Comparison of ENCODE assay signal across 12 mouse cellular contexts in genomic region chr11:118469509-118470160, GRCm38 (mm10). TPM values are rescaled to one million over a fixed set of nuclear protein-coding genes. Genes with fewer than 3 reads are reported as not detected.
A peak's percentile ranks its signal among the peaks of the same experiment; 100 is the strongest.
DNase-seq lines count a peak whose midpoint lies in the region; ATAC-seq and TF ChIP-seq lines count a peak whose summit lies in the region.
"Had no signal": no experiment of that assay in that cellular context is flagged by ENCODE, and none has a peak within 500 bp of the region (broad histone marks: within the 10 kb centered on the region; RNA-seq: fewer than 3 reads in every experiment).

No protein-coding gene starts in this region.

- TF ChIP-seq CTCF in lung, postnatal 0 days (IDR thresholded peaks at IDR 0.05), result no peak
- TF ChIP-seq CTCF in intestine, postnatal 0 days (IDR thresholded peaks at IDR 0.05; ENCODE audit: low read depth), result no peak
- TF ChIP-seq CTCF in cerebellum, adult 2 months (IDR thresholded peaks at IDR 0.05; ENCODE audit: borderline replicate concordance, insufficient read depth, low read depth, low read length), result no peak

- H3K27ac ChIP-seq in forebrain, embryonic 16.5 days (ENCODE audit: low read length), result peak overlapping the region; percentile 53; the same call in 1 of the 2 replicates
- no peak overlapping the region for H3K27ac ChIP-seq in forebrain, embryonic 15.5 days (replicated peaks)
- peak overlapping the region; percentile 54; the same call in 1 of the 2 replicates for H3K27ac ChIP-seq in lung, postnatal 0 days (ENCODE audit: low read length)
- H3K27ac ChIP-seq in intestine, postnatal 0 days (ENCODE audit: low read depth, low read length), result peak overlapping the region; percentile 96
- peak overlapping the region; percentile 37; the same call in 1 of the 2 replicates for H3K27ac ChIP-seq in neural tube, embryonic 12.5 days
- no peak overlapping the region for H3K27ac ChIP-seq in cerebellum, adult 2 months (ENCODE audit: insufficient read depth, low read length)

- no peak overlapping the region for H3K9ac ChIP-seq in forebrain, embryonic 16.5 days (replicated peaks; ENCODE audit: low read depth, low read length)
- no peak overlapping the region for H3K9ac ChIP-seq in forebrain, embryonic 15.5 days (replicated peaks)
- H3K9ac ChIP-seq in lung, postnatal 0 days (replicated peaks; ENCODE audit: low read depth), result no peak overlapping the region
- peak overlapping the region; percentile 43; the same call in 1 of the 2 replicates for H3K9ac ChIP-seq in intestine, postnatal 0 days (ENCODE audit: low read depth, low read length)
- no peak overlapping the region for H3K9ac ChIP-seq in neural tube, embryonic 12.5 days

- no peak overlapping the region for H3K4me2 ChIP-seq in forebrain, embryonic 16.5 days (ENCODE audit: low read length)
- H3K4me2 ChIP-seq in forebrain, embryonic 15.5 days (replicated peaks), result no peak overlapping the region
- H3K4me2 ChIP-seq in lung, postnatal 0 days (replicated peaks; ENCODE audit: low read depth, low read length), result no peak overlapping the region
- H3K4me2 ChIP-seq in intestine, postnatal 0 days (replicated peaks; ENCODE audit: low read depth), result peak overlapping the region; percentile 58
- H3K4me2 ChIP-seq in neural tube, embryonic 12.5 days (replicated peaks), result no peak overlapping the region

- WGBS in forebrain, embryonic 16.5 days, result 86% methylated on average over 10 of the region's 10 CpGs
- 84% methylated on average over 10 of the region's 10 CpGs for WGBS in forebrain, embryonic 15.5 days
- WGBS in lung, postnatal 0 days, result 67% methylated on average over 10 of the region's 10 CpGs
- 45% methylated on average over 10 of the region's 10 CpGs for WGBS in intestine, postnatal 0 days
- 85% methylated on average over 10 of the region's 10 CpGs for WGBS in neural tube, embryonic 12.5 days
- 83% methylated on average over 10 of the region's 10 CpGs for WGBS in cerebellum, adult 2 months

- H3K27me3 ChIP-seq in forebrain, embryonic 16.5 days (replicated peaks; ENCODE audit: control insufficient read depth, insufficient read depth, low read length), result no peaks in the 10 kb centered on the region
- H3K27me3 ChIP-seq in forebrain, embryonic 15.5 days, result no peaks in the 10 kb centered on the region
- no peaks in the 10 kb centered on the region for H3K27me3 ChIP-seq in lung, postnatal 0 days (replicated peaks; ENCODE audit: insufficient read depth, low read length)
- no peaks in the 10 kb centered on the region for H3K27me3 ChIP-seq in intestine, postnatal 0 days (replicated peaks; ENCODE audit: control insufficient read depth, insufficient read depth, low read length)
- H3K27me3 ChIP-seq in neural tube, embryonic 12.5 days (replicated peaks), result no peaks in the 10 kb centered on the region
- H3K27me3 ChIP-seq in cerebellum, adult 2 months (ENCODE audit: control insufficient read depth, insufficient read depth, low read length), result no peaks in the 10 kb centered on the region

- no peak for TF ChIP-seq EP300 in lung, postnatal 0 days (IDR thresholded peaks at IDR 0.05)

- peaks cover 6% of the 10 kb centered on the region for H3K4me1 ChIP-seq in forebrain, embryonic 16.5 days (replicated peaks; ENCODE audit: control insufficient read depth, insufficient read depth, low read length)
- H3K4me1 ChIP-seq in forebrain, embryonic 15.5 days, result peaks cover 7% of the 10 kb centered on the region
- H3K4me1 ChIP-seq in lung, postnatal 0 days (ENCODE audit: insufficient read depth, low read depth, low read length), result no peaks in the 10 kb centered on the region
- H3K4me1 ChIP-seq in intestine, postnatal 0 days (replicated peaks; ENCODE audit: control insufficient read depth, insufficient read depth, low read length), result peaks cover 6% of the 10 kb centered on the region; the same call in 1 of the 2 replicates
- peaks cover 13% of the 10 kb centered on the region for H3K4me1 ChIP-seq in neural tube, embryonic 12.5 days
- H3K4me1 ChIP-seq in cerebellum, adult 2 months (ENCODE audit: control insufficient read depth, insufficient read depth, low read length), result 0 out of 2 replicates have a peak, but pooled peaks cover 4% of the 10 kb centered on the region

- ATAC-seq in forebrain, embryonic 16.5 days, result no peak
- ATAC-seq in forebrain, embryonic 15.5 days (replicated peaks), result no peak
- ATAC-seq in lung, postnatal 0 days, result no peak
- ATAC-seq in intestine, postnatal 0 days, result peak; percentile 78
- ATAC-seq in neural tube, embryonic 12.5 days (ENCODE audit: low FRiP score, low read depth), result no peak

- no peak overlapping the region for H3K4me3 ChIP-seq in forebrain, embryonic 16.5 days (replicated peaks; ENCODE audit: low read length)
- H3K4me3 ChIP-seq in forebrain, embryonic 15.5 days, result no peak overlapping the region
- no peak overlapping the region for H3K4me3 ChIP-seq in lung, postnatal 0 days (ENCODE audit: low read depth, low read length)
- no peak overlapping the region for H3K4me3 ChIP-seq in intestine, postnatal 0 days (ENCODE audit: low read depth, low read length)
- H3K4me3 ChIP-seq in neural tube, embryonic 12.5 days, result no peak overlapping the region
- H3K4me3 ChIP-seq in cerebellum, adult 2 months (replicated peaks; ENCODE audit: insufficient read depth, low read depth, low read length), result no peak overlapping the region

- no peak for DNase-seq in lung, postnatal 0 days (ENCODE audit: low spot score)
- no peak for DNase-seq in lung, postnatal 10 days
- DNase-seq in adrenal gland, adult (ENCODE audit: inconsistent age in 2 of 2, low spot score in 1 of 2), result no peak
- no peak for DNase-seq in cerebellum, adult 2 months
- DNase-seq: adrenal gland, postnatal 14 days; heart, postnatal 4 days; layer of hippocampus, postnatal 36 days; right cerebral cortex, adult 18-20 months had no signal

- H3K36me3 ChIP-seq in forebrain, embryonic 16.5 days (ENCODE audit: control insufficient read depth, insufficient read depth), result no peaks in the 10 kb centered on the region
- no peaks in the 10 kb centered on the region for H3K36me3 ChIP-seq in forebrain, embryonic 15.5 days
- H3K36me3 ChIP-seq in lung, postnatal 0 days (ENCODE audit: insufficient read depth, low read length), result no peaks in the 10 kb centered on the region
- no peaks in the 10 kb centered on the region for H3K36me3 ChIP-seq in intestine, postnatal 0 days (ENCODE audit: control insufficient read depth, insufficient read depth)
- H3K36me3 ChIP-seq in neural tube, embryonic 12.5 days, result no peaks in the 10 kb centered on the region

- TF ChIP-seq POLR2A in cerebellum, adult 2 months (IDR thresholded peaks at IDR 0.05; ENCODE audit: borderline replicate concordance, insufficient read depth, low read length), result no peak

- H3K9me3 ChIP-seq in forebrain, embryonic 16.5 days (ENCODE audit: control insufficient read depth, low read length), result no peaks in the 10 kb centered on the region
- H3K9me3 ChIP-seq in forebrain, embryonic 15.5 days, result no peaks in the 10 kb centered on the region
- H3K9me3 ChIP-seq in lung, postnatal 0 days (ENCODE audit: low read length), result no peaks in the 10 kb centered on the region
- no peaks in the 10 kb centered on the region for H3K9me3 ChIP-seq in intestine, postnatal 0 days (ENCODE audit: control insufficient read depth)
- no peaks in the 10 kb centered on the region for H3K9me3 ChIP-seq in neural tube, embryonic 12.5 days

RNA-seq across cellular contexts. Expression of gene Engase, which starts 7.0 kb away (rescaled TPM):
- polyA plus RNA-seq in forebrain, embryonic 16.5 days (2015; fragmentation: Nextera tagmentation; extraction: Ambion mirVana), result 6.7 and 7.1 TPM in 2 replicates
- 5.3 and 6.8 TPM in 2 replicates for polyA plus RNA-seq in forebrain, embryonic 15.5 days (2015; fragmentation: Nextera tagmentation; extraction: Ambion mirVana)
- polyA plus RNA-seq in lung, postnatal 0 days (2015; fragmentation: Nextera tagmentation; extraction: Ambion mirVana), result 4.7 and 4.9 TPM in 2 replicates
- 11.3 and 11.7 TPM in 2 replicates for polyA plus RNA-seq in intestine, postnatal 0 days (2015; fragmentation: Nextera tagmentation; extraction: Ambion mirVana)
- polyA plus RNA-seq in neural tube, embryonic 12.5 days (2016; fragmentation: Nextera tagmentation; extraction: Ambion mirVana), result 9.7 and 9.8 TPM in 2 replicates
- polyA plus RNA-seq in cerebellum, adult 2 months (2012; rRNA removed), result 8.3 and 9.3 TPM in 2 replicates

RNA-seq across cellular contexts. Expression of gene C1qtnf1, which starts 41.6 kb away (rescaled TPM):
- polyA plus RNA-seq in forebrain, embryonic 16.5 days (2015; fragmentation: Nextera tagmentation; extraction: Ambion mirVana), result 3.2 and 3.3 TPM in 2 replicates
- polyA plus RNA-seq in forebrain, embryonic 15.5 days (2015; fragmentation: Nextera tagmentation; extraction: Ambion mirVana), result 3.2 and 3.4 TPM in 2 replicates
- polyA plus RNA-seq in lung, postnatal 0 days (2015; fragmentation: Nextera tagmentation; extraction: Ambion mirVana), result 7.2 and 9.1 TPM in 2 replicates
- 5.2 and 6.1 TPM in 2 replicates for polyA plus RNA-seq in intestine, postnatal 0 days (2015; fragmentation: Nextera tagmentation; extraction: Ambion mirVana)
- 2.5 and 3.1 TPM in 2 replicates for polyA plus RNA-seq in neural tube, embryonic 12.5 days (2016; fragmentation: Nextera tagmentation; extraction: Ambion mirVana)
- 1.5 and 1.7 TPM in 2 replicates for polyA plus RNA-seq in cerebellum, adult 2 months (2012; rRNA removed)

RNA-seq across cellular contexts. Expression of gene Cant1, which starts 50.7 kb away (rescaled TPM):
- 26.0 and 27.3 TPM in 2 replicates for polyA plus RNA-seq in forebrain, embryonic 16.5 days (2015; fragmentation: Nextera tagmentation; extraction: Ambion mirVana)
- 28.9 and 31.6 TPM in 2 replicates for polyA plus RNA-seq in forebrain, embryonic 15.5 days (2015; fragmentation: Nextera tagmentation; extraction: Ambion mirVana)
- 21.3 and 22.5 TPM in 2 replicates for polyA plus RNA-seq in lung, postnatal 0 days (2015; fragmentation: Nextera tagmentation; extraction: Ambion mirVana)
- polyA plus RNA-seq in intestine, postnatal 0 days (2015; fragmentation: Nextera tagmentation; extraction: Ambion mirVana), result 35.0 and 36.1 TPM in 2 replicates
- 32.1 and 32.2 TPM in 2 replicates for polyA plus RNA-seq in neural tube, embryonic 12.5 days (2016; fragmentation: Nextera tagmentation; extraction: Ambion mirVana)
- polyA plus RNA-seq in cerebellum, adult 2 months (2012; rRNA removed), result 41.8 and 42.6 TPM in 2 replicates

Comparison
In these comparisons a context has a peak if more than half of its experiments do, and no peak if none do; other contexts are left out.
1. H3K27ac ChIP-seq: peak in forebrain, embryonic 16.5 days (single experiment), lung, postnatal 0 days (single experiment), intestine, postnatal 0 days (single experiment) and neural tube, embryonic 12.5 days (single experiment); none in forebrain, embryonic 15.5 days (single experiment) and cerebellum, adult 2 months (single experiment).